Mouse (Mus musculus) adrenal gland, postnatal 25 days (tissue): ENCODE measurements at regions not wholly inside any gene's neighbourhood (a gene's known extent, or its start where the extent isn't known, plus 50 kb on each side); places are given as distances from the start of the nearest gene placed in this dataset.

Experiments
- DNase-seq: peaks from one replicate; pipeline ENCODE4 v3.0.0; 2021; ENCODE audit warnings: mixed read lengths

- DNase-seq = no peak
Observed at GRCm38 (mm10) chr16:5455352-5455965, 199.7 kb upstream of the Eef2kmt start.

GRCm38 (mm10) chr16:5454243-5454642, 198.5 kb upstream of the Eef2kmt start:
- DNase-seq = no peak

GRCm38 (mm10) chr16:5452971-5453370, 197.2 kb upstream of the Eef2kmt start:
- DNase-seq = no peak

GRCm38 (mm10) chr16:5445776-5446175, 190.0 kb upstream of the Eef2kmt start:
- DNase-seq = no peak

GRCm38 (mm10) chr16:5444785-5445184, 189.0 kb upstream of the Eef2kmt start:
- no peak for DNase-seq

- no peak for DNase-seq
Observed at GRCm38 (mm10) chr16:5439717-5440116, 183.9 kb upstream of the Eef2kmt start.

- DNase-seq = no peak
Observed at GRCm38 (mm10) chr16:5438405-5438804, 182.6 kb upstream of the Eef2kmt start.

GRCm38 (mm10) chr16:5431689-5432088, 175.9 kb upstream of the Eef2kmt start:
- DNase-seq = no peak

- DNase-seq = no peak
Observed at GRCm38 (mm10) chr16:5431111-5431510, 175.3 kb upstream of the Eef2kmt start.

GRCm38 (mm10) chr16:5429466-5429865, 173.7 kb upstream of the Eef2kmt start:
- no peak for DNase-seq

GRCm38 (mm10) chr16:5425908-5426307, 170.1 kb upstream of the Eef2kmt start:
- DNase-seq = no peak

- peak; percentile 24 for DNase-seq
Observed at GRCm38 (mm10) chr16:5422041-5422440, 166.3 kb upstream of the Eef2kmt start.

GRCm38 (mm10) chr16:5421591-5421990, 165.8 kb upstream of the Eef2kmt start:
- DNase-seq = no peak

GRCm38 (mm10) chr16:5419467-5419866, 163.7 kb upstream of the Eef2kmt start:
- DNase-seq = no peak

GRCm38 (mm10) chr16:5418462-5419197, 162.8 kb upstream of the Eef2kmt start:
- peak; percentile 39 for DNase-seq

- no peak for DNase-seq
Observed at GRCm38 (mm10) chr16:5415310-5415709, 159.5 kb upstream of the Eef2kmt start.

- no peak for DNase-seq
Observed at GRCm38 (mm10) chr16:5411819-5412385, 156.1 kb upstream of the Eef2kmt start.

- DNase-seq = peak; percentile 83
Observed at GRCm38 (mm10) chr16:5406711-5407110, 150.9 kb upstream of the Eef2kmt start.

GRCm38 (mm10) chr16:5393336-5393735, 137.6 kb upstream of the Eef2kmt start:
- DNase-seq = no peak

GRCm38 (mm10) chr16:5382930-5383329, 127.1 kb upstream of the Eef2kmt start:
- no peak for DNase-seq

- DNase-seq = no peak
Observed at GRCm38 (mm10) chr16:5382228-5382884, 126.6 kb upstream of the Eef2kmt start.

GRCm38 (mm10) chr16:5380626-5381025, 124.8 kb upstream of the Eef2kmt start:
- no peak for DNase-seq

GRCm38 (mm10) chr16:5377001-5377400, 121.2 kb upstream of the Eef2kmt start:
- DNase-seq = no peak
